Mouse (Mus musculus) urinary bladder, postnatal 0 days (tissue): ENCODE results near the gene Heatr9. TPM values are rescaled to one million over a fixed set of nuclear protein-coding genes. Genes with fewer than 3 reads are reported as not detected.

Experiments
- polyA plus RNA-seq: library from polyadenylated mRNA; unstranded; fragments of >200 nt; fragmentation: Nextera tagmentation; extraction: Ambion mirVana; gene quantifications from 2 replicates; pipeline ENCODE4 v1.2.1, GENCODE M21; 2015

Heatr9 gene
- not detected in 2 replicates for polyA plus RNA-seq

GRCm38 (mm10) chr11:83522075-83522474, at the start of gene Heatr9:
Gene Heatr9 (minus strand): TSS chr11:83522175.

GRCm38 (mm10) chr11:83530360-83530759, 8.4 kb upstream of the Heatr9 start, which contains the start of gene Ccl5:
Gene Ccl5 (minus strand): TSS chr11:83530518.

GRCm38 (mm10) chr11:83472324-83473234, 49.4 kb downstream of the Heatr9 start, which contains the start of gene Taf15:
Gene Taf15 (plus strand): TSS chr11:83473086.

GRCm38 (mm10) chr11:83462711-83463244, 59.2 kb downstream of the Heatr9 start, which contains the start of gene Mmp28:
Gene Mmp28 (minus strand): TSS chr11:83463071.

Other genes with a start within 250 kb of the Heatr9 start
- 0.04 and 0.15 TPM in 2 replicates for gene Slfn14, start 235.4 kb downstream of the Heatr9 start, polyA plus RNA-seq
- 26.7 and 32.1 TPM in 2 replicates for gene Ap2b1, start 223.2 kb downstream of the Heatr9 start, polyA plus RNA-seq
- gene Pex12, start 219.6 kb downstream of the Heatr9 start, polyA plus RNA-seq = 8.3 and 8.9 TPM in 2 replicates
- 0.36 and 0.54 TPM in 2 replicates for gene Rasl10b, start 113.0 kb downstream of the Heatr9 start, polyA plus RNA-seq
- gene Gas2l2, start 92.7 kb downstream of the Heatr9 start, polyA plus RNA-seq = 0.07 TPM in 1 of 2 replicates, not detected in the other
- gene 1700020L24Rik, start 84.5 kb downstream of the Heatr9 start, polyA plus RNA-seq = 0.35 and 0.41 TPM in 2 replicates
- 5.1 and 6.0 TPM in 2 replicates for gene Mmp28, start 59.1 kb downstream of the Heatr9 start, polyA plus RNA-seq
- 4.8 and 6.0 TPM in 2 replicates for gene Taf15, start 49.1 kb downstream of the Heatr9 start, polyA plus RNA-seq
- 0.45 and 0.88 TPM in 2 replicates for gene Ccl5, start 8.3 kb upstream of the Heatr9 start, polyA plus RNA-seq
- 19.7 and 93.4 TPM in 2 replicates for gene Ccl9, start 56.5 kb upstream of the Heatr9 start, polyA plus RNA-seq
- gene Ccl6, start 70.9 kb upstream of the Heatr9 start, polyA plus RNA-seq = 54.5 and 456 TPM in 2 replicates
- not detected in 2 replicates for gene Rpl9-ps1, start 123.4 kb upstream of the Heatr9 start, polyA plus RNA-seq
- gene Ccl3, start 127.2 kb upstream of the Heatr9 start, polyA plus RNA-seq = 1.2 and 1.9 TPM in 2 replicates
- 2.9 and 5.3 TPM in 2 replicates for gene Ccl4, start 140.4 kb upstream of the Heatr9 start, polyA plus RNA-seq
- 14.2 and 148 TPM in 2 replicates for gene Wfdc17, start 181.8 kb upstream of the Heatr9 start, polyA plus RNA-seq
- not detected in 2 replicates for gene Wfdc18, start 186.8 kb upstream of the Heatr9 start, polyA plus RNA-seq
- 0.57 and 4.9 TPM in 2 replicates for gene Wfdc21, start 224.8 kb upstream of the Heatr9 start, polyA plus RNA-seq
- gene Heatr6, start 231.5 kb upstream of the Heatr9 start, polyA plus RNA-seq = 11.1 and 11.9 TPM in 2 replicates